Mouse (Mus musculus): ENCODE data around the gene Smarcc2. TPM values are rescaled to one million over a fixed set of nuclear protein-coding genes. Genes with fewer than 3 reads are reported as not detected.
A peak's percentile ranks its signal among the peaks of the same experiment; 100 is the strongest.

The Smarcc2 gene
- total and polyA plus RNA-seq, 2 experiments from 2014 or later, result 32.9 to 40.8 TPM

GRCm38 (mm10) chr10:128524732-128525662 is 65.9 kb downstream of the Smarcc2 start:
- Histone ChIP-seq H3K9me3 (replicated peaks; ENCODE audit: control insufficient read depth, low read length) (no peaks in the 10 kb centered on the region), H3K4me3 (ENCODE audit: low read depth, low read length) (peak overlapping the region; percentile 93), H3K4me1 (ENCODE audit: control insufficient read depth, insufficient read depth) (no peaks in the 10 kb centered on the region), H3K27me3 (ENCODE audit: control insufficient read depth, insufficient read depth, low read length) (no peaks in the 10 kb centered on the region), H3K36me3 (replicated peaks; ENCODE audit: control insufficient read depth, insufficient read depth, low read length) (peaks cover 18% of the 10 kb centered on the region), H3K4me2 (ENCODE audit: low read depth, low read length) (peak overlapping the region; percentile 98), H3K9ac (replicated peaks; ENCODE audit: low read depth, low read length) (peak overlapping the region; percentile 77), H3K27ac (ENCODE audit: low read depth) (peak overlapping the region; percentile 87)
- TF ChIP-seq CTCF (IDR thresholded peaks at IDR 0.05; ENCODE audit: low read depth), result no peak
- TF ChIP-seq EP300 (IDR thresholded peaks at IDR 0.05; ENCODE audit: low read depth), result no peak
- DNase-seq (ENCODE audit: low spot score) (peak; percentile 43), ATAC-seq (ENCODE audit: insufficient read depth, low read depth) (peak; percentile 30)
- WGBS, result 1% methylated on average over 58 of the region's 58 CpGs

GRCm38 (mm10) chr10:128525671-128526308 is 66.7 kb downstream of the Smarcc2 start, which contains the start of gene Esyt1:
TSS of gene Esyt1 (minus strand) at chr10:128525871.
- H3K4me2 ChIP-seq (ENCODE audit: low read depth, low read length), result peak within 1 kb of the TSS; percentile 98
- H3K9ac ChIP-seq (replicated peaks; ENCODE audit: low read depth, low read length), result peak within 1 kb of the TSS; percentile 77
- no peaks in the 10 kb centered on the region for H3K4me1 ChIP-seq (ENCODE audit: control insufficient read depth, insufficient read depth)
- peaks cover 10% of the 10 kb centered on the region for H3K36me3 ChIP-seq (replicated peaks; ENCODE audit: control insufficient read depth, insufficient read depth, low read length)
- peak within 1 kb of the TSS; percentile 87 for H3K27ac ChIP-seq (ENCODE audit: low read depth)
- peak; percentile 97 for ATAC-seq (ENCODE audit: insufficient read depth, low read depth)
- peak within 1 kb of the TSS; percentile 93 for H3K4me3 ChIP-seq (ENCODE audit: low read depth, low read length)
- WGBS, result under 1% methylated on average over 35 of the region's 37 CpGs
- no peaks in the 10 kb centered on the region for H3K9me3 ChIP-seq (replicated peaks; ENCODE audit: control insufficient read depth, low read length)
- no peaks in the 10 kb centered on the region for H3K27me3 ChIP-seq (ENCODE audit: control insufficient read depth, insufficient read depth, low read length)
- DNase-seq (ENCODE audit: low spot score), result peak; percentile 100
- 0 out of 2 replicates have a peak, but pooled peaks have one; percentile 24 for TF ChIP-seq EP300 (IDR thresholded peaks at IDR 0.05; ENCODE audit: low read depth)
- peak; percentile 35; the same call in 1 of the 2 replicates for TF ChIP-seq CTCF (IDR thresholded peaks at IDR 0.05; ENCODE audit: low read depth)

GRCm38 (mm10) chr10:128526366-128527356 is 67.6 kb downstream of the Smarcc2 start:
- Histone ChIP-seq H3K9ac (replicated peaks; ENCODE audit: low read depth, low read length) (peak overlapping the region; percentile 41), H3K4me3 (ENCODE audit: low read depth, low read length) (peak overlapping the region; percentile 93), H3K36me3 (replicated peaks; ENCODE audit: control insufficient read depth, insufficient read depth, low read length) (peaks cover 1% of the 10 kb centered on the region), H3K4me2 (ENCODE audit: low read depth, low read length) (peak overlapping the region; percentile 98), H3K27ac (ENCODE audit: low read depth) (peak overlapping the region; percentile 50), H3K4me1 (ENCODE audit: control insufficient read depth, insufficient read depth) (no peaks in the 10 kb centered on the region), H3K9me3 (replicated peaks; ENCODE audit: control insufficient read depth, low read length) (no peaks in the 10 kb centered on the region), H3K27me3 (ENCODE audit: control insufficient read depth, insufficient read depth, low read length) (no peaks in the 10 kb centered on the region)
- 26% methylated on average over 28 of the region's 28 CpGs for WGBS
- TF ChIP-seq CTCF (IDR thresholded peaks at IDR 0.05; ENCODE audit: low read depth) (no peak), EP300 (IDR thresholded peaks at IDR 0.05; ENCODE audit: low read depth) (no peak)
- ATAC-seq (ENCODE audit: insufficient read depth, low read depth) (no peak), DNase-seq (ENCODE audit: low spot score) (no peak)

- no peak overlapping the region for H3K4me3 ChIP-seq (ENCODE audit: low read depth, low read length)
- no peak overlapping the region for H3K27ac ChIP-seq (ENCODE audit: low read depth)
- no peak overlapping the region for H3K4me2 ChIP-seq (ENCODE audit: low read depth, low read length)
- no peaks in the 10 kb centered on the region for H3K9me3 ChIP-seq (replicated peaks; ENCODE audit: control insufficient read depth, low read length)
- DNase-seq (ENCODE audit: low spot score), result no peak
- 87% methylated on average over 2 of the region's 2 CpGs for WGBS
- no peak for TF ChIP-seq EP300 (IDR thresholded peaks at IDR 0.05; ENCODE audit: low read depth)
- TF ChIP-seq CTCF (IDR thresholded peaks at IDR 0.05; ENCODE audit: low read depth), result no peak
- no peaks in the 10 kb centered on the region for H3K27me3 ChIP-seq (ENCODE audit: control insufficient read depth, insufficient read depth, low read length)
- no peak overlapping the region for H3K9ac ChIP-seq (replicated peaks; ENCODE audit: low read depth, low read length)
- ATAC-seq (ENCODE audit: insufficient read depth, low read depth), result no peak
- H3K36me3 ChIP-seq (replicated peaks; ENCODE audit: control insufficient read depth, insufficient read depth, low read length), result no peaks in the 10 kb centered on the region
- no peaks in the 10 kb centered on the region for H3K4me1 ChIP-seq (ENCODE audit: control insufficient read depth, insufficient read depth)
Observed at GRCm38 (mm10) chr10:128535206-128535605, 76.2 kb downstream of the Smarcc2 start.

All from heart, postnatal 0 days (tissue).